Mouse (Mus musculus) testis, adult 2 months (tissue): Measurements from ENCODE around the gene Col15a1.

Source experiments
- CTCF ChIP-seq: fragments of 200-500 bp; IDR thresholded peaks from 2 replicates; pipeline ENCODE4 v1.5.1; 2012; ENCODE audit warnings: low read depth, mild to moderate bottlenecking, inconsistent platforms, low read length, moderate library complexity; ENCODE audit not compliant: control insufficient read depth, insufficient read depth, insufficient replicate concordance
- POLR2A ChIP-seq: fragments of 200-500 bp; IDR thresholded peaks from 2 replicates; pipeline ENCODE4 v1.6.1; 2012; ENCODE audit warnings: low read depth, mild to moderate bottlenecking, inconsistent platforms, low read length, moderate library complexity; ENCODE audit not compliant: control insufficient read depth

- TF ChIP-seq POLR2A, result no peak
- TF ChIP-seq CTCF, result no peak
Observed at GRCm38 (mm10) chr4:47311929-47312328, 104.0 kb downstream of the Col15a1 start.
